Mouse (Mus musculus): Measurements from ENCODE around the gene AL731706.2.

GRCm38 (mm10) chr2:136850366-136850765, 35.1 kb downstream of the AL731706.2 start:
- TF ChIP-seq EP300 (optimal IDR thresholded peaks at IDR 0.05) (no peak), CTCF (IDR thresholded peaks at IDR 0.05; ENCODE audit: low read depth) (no peak)
